8 mouse cellular contexts compared by ENCODE assay signal in genomic region chr2:180455723-180456698, GRCm38 (mm10). TPM values are rescaled to one million over a fixed set of nuclear protein-coding genes. Genes with fewer than 3 reads are reported as not detected.
DNase-seq lines count a peak whose midpoint lies in the region; ATAC-seq and TF ChIP-seq lines count a peak whose summit lies in the region.

Gene Slco4a1 (plus strand): TSS chr2:180456245.

- no peaks in the 10 kb centered on the region for H3K9me3 ChIP-seq in hindbrain, postnatal 0 days (ENCODE audit: low read length)

- H3K4me1 ChIP-seq in hindbrain, postnatal 0 days (ENCODE audit: insufficient read depth, low read length), result no peaks in the 10 kb centered on the region

- peak within 1 kb of the TSS; percentile 93 for H3K4me2 ChIP-seq in hindbrain, postnatal 0 days (ENCODE audit: low read depth, low read length)

- peak within 1 kb of the TSS; percentile 54 for H3K4me3 ChIP-seq in hindbrain, postnatal 0 days (ENCODE audit: low read length)

- 2% methylated on average over 65 of the region's 65 CpGs for WGBS in hindbrain, postnatal 0 days

- H3K36me3 ChIP-seq in hindbrain, postnatal 0 days (ENCODE audit: insufficient read depth, low read length), result no peaks in the 10 kb centered on the region

- H3K27me3 ChIP-seq in hindbrain, postnatal 0 days (ENCODE audit: insufficient read depth, low read length), result peaks cover 9% of the 10 kb centered on the region

- DNase-seq in WW6 (ENCODE audit: low read depth, low spot score), result peak; percentile 67
- DNase-seq in cerebellum, postnatal 25 days, result peak; percentile 85 to 92
- peak; percentile 54 to 62 for DNase-seq in gastrocnemius, adult 8-10 months (ENCODE audit: low spot score in 2 of 2)
- DNase-seq in hindbrain, postnatal 0 days (ENCODE audit: low spot score), result peak; percentile 80
- DNase-seq in left cerebral cortex, postnatal 10 days (ENCODE audit: extremely low spot score in 1 of 2, low spot score in 2 of 2), result peak; percentile 28 to 88
- peak; percentile 75 to 79 for DNase-seq in right cerebral cortex, postnatal 10 days (ENCODE audit: low spot score in 2 of 2)
- DNase-seq in urinary bladder, postnatal 36 days (ENCODE audit: low spot score in 2 of 2), result peak; percentile 63 to 81

- H3K27ac ChIP-seq in hindbrain, postnatal 0 days, result peak within 1 kb of the TSS; percentile 37

- peak within 1 kb of the TSS; percentile 40 for H3K9ac ChIP-seq in hindbrain, postnatal 0 days (replicated peaks; ENCODE audit: low read length)

- no peak for TF ChIP-seq CTCF in hindbrain, postnatal 0 days (IDR thresholded peaks at IDR 0.05; ENCODE audit: low read depth)

- ATAC-seq in hindbrain, postnatal 0 days, result peak; percentile 85
- peak; percentile 91 for ATAC-seq in megakaryocyte progenitor cell, adult 5-6 weeks (replicated peaks; ENCODE audit: poor library complexity)

- intact Hi-C loops in left cerebral cortex, postnatal 10 days (cut with DNase I), result no loop called here

RNA-seq across cellular contexts. Expression of gene Slco4a1, which starts in this region (rescaled TPM):
- total RNA-seq in gastrocnemius, adult 8-10 months (2022), result under 1 TPM in 3 of 4 experiments, not detected in 1; 0.09 to 0.10 (median 0.10) TPM
- 4.0 and 5.4 TPM in 2 replicates for total RNA-seq in hindbrain, postnatal 0 days (2014; rRNA removed)
- polyA plus RNA-seq in hindbrain, postnatal 0 days (2015; fragmentation: Nextera tagmentation; extraction: Ambion mirVana), result 2.0 and 2.9 TPM in 2 replicates
- total RNA-seq in left cerebral cortex, postnatal 10 days (2021), result 1 to 10 TPM; 1.5 TPM
- total RNA-seq in megakaryocyte progenitor cell, adult 5-6 weeks (2015), result 25.0 and 26.8 TPM in 2 replicates
- total RNA-seq in megakaryocyte progenitor cell, adult 5-6 weeks (2017), result 12.2 and 13.7 TPM in 2 replicates

Comparison
In these comparisons a context has a peak if more than half of its experiments do, and no peak if none do; other contexts are left out.
1. Peak in every context shown above with its lines: DNase-seq, ATAC-seq, H3K4me3 ChIP-seq and H3K27ac ChIP-seq.
2. Peak in DNase-seq in gastrocnemius, adult 8-10 months; RNA of the gene not detected or under 1 TPM.